Mouse (Mus musculus): ENCODE measurements around the gene Ppp1r9a.

DNA sequence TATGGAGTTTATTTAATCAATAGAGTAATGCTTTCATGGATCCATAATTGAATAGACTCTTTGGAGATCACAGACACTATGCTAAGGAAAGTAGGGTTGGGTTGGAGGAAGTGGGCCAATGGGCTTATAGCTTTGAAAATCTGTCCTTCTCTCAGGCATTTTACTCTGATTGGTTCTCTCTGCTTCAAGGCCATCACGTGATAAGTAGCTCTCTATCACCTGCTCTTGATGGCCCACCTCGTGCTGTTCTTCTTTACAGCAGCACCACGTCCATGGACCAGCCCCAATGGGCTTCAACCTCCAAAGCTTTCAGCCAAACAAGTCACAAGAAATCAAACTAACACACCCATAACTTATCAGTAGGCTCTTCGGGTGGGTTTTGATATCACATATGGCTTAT lies 288.0 kb downstream of the Ppp1r9a start:
- no peak for TF ChIP-seq POLR2A (IDR thresholded peaks at IDR 0.05; ENCODE audit: insufficient read length, low read depth)
- TF ChIP-seq MYOG (IDR thresholded peaks at IDR 0.05; ENCODE audit: control insufficient read depth in 1 of 3, insufficient read depth in 1 of 3, insufficient read length in 2 of 3, low read depth in 2 of 3), result no peak
- TF ChIP-seq SRF (IDR thresholded peaks at IDR 0.05; ENCODE audit: control insufficient read depth, insufficient read length, low read depth), result no peak
- TF ChIP-seq CEBPB (IDR thresholded peaks at IDR 0.05; ENCODE audit: insufficient read depth, poor library complexity, severe bottlenecking), result no peak
- no peak for TF ChIP-seq POLR2AphosphoS2 (IDR thresholded peaks at IDR 0.05; ENCODE audit: insufficient read length, low read depth)
- TF ChIP-seq MAX (IDR thresholded peaks at IDR 0.05; ENCODE audit: low read depth), result no peak
- no peak for TF ChIP-seq E2F4 (IDR thresholded peaks at IDR 0.05; ENCODE audit: insufficient read depth)
- TF ChIP-seq MYOD1 (IDR thresholded peaks at IDR 0.05; ENCODE audit: control insufficient read depth in 1 of 3, insufficient read length in 2 of 3, low read depth in 2 of 3), result no peak
- TF ChIP-seq TCF12 (IDR thresholded peaks at IDR 0.05; ENCODE audit: insufficient read depth, poor library complexity, severe bottlenecking), result no peak
- TF ChIP-seq REST (IDR thresholded peaks at IDR 0.05; ENCODE audit: insufficient read depth, insufficient read length), result no peak

All from myocyte (in vitro differentiated cells).